Mouse (Mus musculus) megakaryocyte, embryonic 14.5 days (primary cell): ENCODE measurements around the gene Drc1.

Experiments used
- FLI1 ChIP-seq: IDR thresholded peaks from 2 replicates; pipeline ENCODE4 v1.6.1; 2012; ENCODE audit warnings: low read length, inconsistent platforms, mixed read lengths
- GATA1 ChIP-seq: IDR thresholded peaks from 3 replicates; pipeline ENCODE4 v1.6.1; 2012; ENCODE audit warnings: mixed read lengths, low read length, inconsistent platforms, borderline replicate concordance

DNA sequence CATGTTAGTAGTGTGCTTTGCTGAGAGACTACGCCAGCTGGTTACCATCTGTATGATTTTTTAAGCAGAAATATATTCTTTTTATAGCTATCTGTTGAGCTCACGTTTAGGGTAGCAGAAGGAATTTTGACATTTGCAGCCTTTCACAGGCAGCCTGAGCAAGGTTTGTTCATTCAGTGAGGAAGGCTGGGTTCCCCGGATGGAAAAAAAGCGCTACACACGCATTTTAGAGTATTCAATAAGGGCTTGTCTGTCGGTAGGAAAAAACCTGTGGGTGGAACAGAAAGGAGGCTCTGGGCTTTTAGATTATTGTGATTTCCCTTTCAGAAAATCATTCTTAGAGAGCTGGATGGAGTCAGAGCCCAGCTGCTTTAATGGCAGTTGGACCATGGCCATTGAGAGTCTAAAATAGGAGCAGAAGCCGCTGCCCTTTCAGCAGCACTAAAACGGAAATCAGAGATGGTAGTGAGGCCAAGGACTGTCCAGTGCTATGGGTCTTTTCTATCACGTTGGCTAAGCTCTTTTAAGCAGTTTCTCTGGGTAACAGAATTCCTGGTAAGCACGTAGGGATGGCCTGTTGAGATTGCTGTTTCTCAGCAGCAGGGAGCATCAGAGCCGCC, 10.5 kb upstream of the Drc1 start:
- TF ChIP-seq GATA1 (no peak), FLI1 (no peak)
